Mouse (Mus musculus) kidney, adult 2 months (tissue): ENCODE measurements at regions not wholly inside any gene's neighbourhood (a gene's known extent, or its start where the extent isn't known, plus 50 kb on each side); places are given as distances from the start of the nearest gene placed in this dataset.

Experiments used
- CTCF ChIP-seq: fragments of 200-500 bp; conservative IDR thresholded peaks from 2 replicates; pipeline ENCODE4 v1.5.1; 2011; ENCODE audit warnings: low read depth, mild to moderate bottlenecking, control low read depth, low read length, moderate library complexity, mixed read lengths; ENCODE audit not compliant: insufficient read depth, insufficient read length
- POLR2A ChIP-seq: fragments of 200-500 bp; IDR thresholded peaks from one replicate; pipeline ENCODE4 v1.6.1; 2011; ENCODE audit warnings: low read depth, low read length, control low read depth

DNA sequence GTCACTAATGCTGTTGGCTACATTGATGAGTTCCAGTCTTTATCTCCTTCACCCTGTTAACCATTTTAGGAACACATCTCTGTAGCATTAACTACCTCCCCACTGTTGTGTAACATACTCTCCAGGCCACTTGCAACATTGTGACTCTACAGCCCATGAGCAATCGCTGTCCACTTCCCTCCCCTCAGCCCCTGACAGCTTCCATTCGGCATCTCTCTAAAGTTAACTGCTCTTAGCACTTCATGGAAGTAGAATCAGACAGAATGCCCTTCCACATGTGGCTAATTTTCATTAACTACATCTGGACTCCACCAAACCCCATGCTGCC is 208.3 kb downstream of the Bcl2l11 start:
- TF ChIP-seq CTCF (no peak), POLR2A (no peak)
